Mouse (Mus musculus) megakaryocyte, embryonic 14.5 days (primary cell): ENCODE data around the gene Tprgl. TPM values are rescaled to one million over a fixed set of nuclear protein-coding genes. Genes with fewer than 3 reads are reported as not detected.

Source experiments
- H3K27me3 ChIP-seq: replicated peaks from 2 replicates; pipeline ENCODE3; 2012; ENCODE audit warnings: inconsistent platforms
- H3K36me3 ChIP-seq: replicated peaks from 2 replicates; pipeline ENCODE3; 2012; ENCODE audit warnings: low read length, inconsistent platforms, mixed read lengths
- H3K4me1 ChIP-seq: 2 replicates; pipeline ENCODE4 v1.6.1; 2012; ENCODE audit warnings: inconsistent platforms
- H3K4me3 ChIP-seq: replicated peaks from 2 replicates; pipeline ENCODE3; 2012; ENCODE audit warnings: moderate library complexity, mild to moderate bottlenecking, inconsistent platforms
- H3K9me3 ChIP-seq: 2 replicates; pipeline ENCODE4 v1.6.1; 2012; ENCODE audit warnings: inconsistent platforms
- FLI1 ChIP-seq: IDR thresholded peaks from 2 replicates; pipeline ENCODE4 v1.6.1; 2012; ENCODE audit warnings: low read length, inconsistent platforms, mixed read lengths
- GATA1 ChIP-seq: IDR thresholded peaks from 3 replicates; pipeline ENCODE4 v1.6.1; 2012; ENCODE audit warnings: mixed read lengths, low read length, inconsistent platforms, borderline replicate concordance
- polyA plus RNA-seq: library from polyadenylated mRNA; stranded (reverse); fragments of >175 nt; gene quantifications from 2 replicates; pipeline ENCODE4 v1.2.3, GENCODE M21; 2012; ENCODE audit warnings: low replicate concordance; ENCODE audit not compliant: insufficient read depth

Gene Tprgl
- polyA plus RNA-seq, 1 experiment, result 116 TPM

DNA sequence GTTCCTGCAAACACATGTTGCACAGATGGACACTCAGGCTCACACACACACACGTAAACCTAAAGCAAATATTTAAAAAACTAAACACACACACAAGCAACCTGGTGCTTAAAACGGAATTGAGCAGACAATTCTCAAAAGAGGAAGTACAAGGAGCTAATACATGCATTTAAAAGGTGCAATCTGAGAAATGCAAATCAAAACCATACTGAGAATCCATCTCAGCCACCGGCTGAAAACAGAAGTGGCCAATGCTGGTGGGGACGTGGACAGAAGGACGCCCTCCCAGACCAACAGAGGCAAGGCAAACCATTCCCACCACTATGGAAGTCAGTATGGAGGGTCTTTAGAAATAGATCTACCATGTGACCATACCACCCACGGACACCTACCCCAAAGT, 36.9 kb downstream of the Tprgl start:
- Histone ChIP-seq H3K4me1 (no peaks in the 10 kb centered on the region; the same call in 1 of the 2 replicates), H3K9me3 (no peaks in the 10 kb centered on the region), H3K27me3 (peaks cover 59% of the 10 kb centered on the region), H3K36me3 (no peaks in the 10 kb centered on the region), H3K4me3 (no peak overlapping the region)
- TF ChIP-seq GATA1, result no peak
- no peak for TF ChIP-seq FLI1

DNA sequence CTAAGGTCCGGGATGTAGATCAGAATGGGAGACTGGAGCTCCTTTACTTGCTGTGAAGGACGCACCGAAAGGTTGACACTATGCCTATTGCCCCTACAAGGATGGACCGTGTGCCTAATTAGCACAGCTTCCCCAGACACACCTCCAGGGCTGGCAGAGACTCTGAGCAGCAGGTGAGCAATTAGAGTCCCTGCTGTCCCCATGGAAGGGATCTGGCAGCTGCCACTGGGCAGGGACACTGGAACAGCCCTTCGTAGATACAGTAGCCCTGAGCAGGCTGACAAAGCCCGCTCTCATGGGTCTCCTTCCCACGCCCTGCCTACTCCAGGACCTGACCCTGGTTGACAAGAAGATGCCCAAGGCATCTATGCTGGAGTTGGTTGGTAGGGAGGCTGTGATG, 38.1 kb downstream of the Tprgl start:
- H3K4me1 ChIP-seq, result no peaks in the 10 kb centered on the region; the same call in 1 of the 2 replicates
- TF ChIP-seq FLI1 (no peak), GATA1 (no peak)
- peaks cover 61% of the 10 kb centered on the region for H3K27me3 ChIP-seq
- H3K4me3 ChIP-seq, result no peak overlapping the region
- H3K36me3 ChIP-seq, result no peaks in the 10 kb centered on the region
- no peaks in the 10 kb centered on the region for H3K9me3 ChIP-seq

DNA sequence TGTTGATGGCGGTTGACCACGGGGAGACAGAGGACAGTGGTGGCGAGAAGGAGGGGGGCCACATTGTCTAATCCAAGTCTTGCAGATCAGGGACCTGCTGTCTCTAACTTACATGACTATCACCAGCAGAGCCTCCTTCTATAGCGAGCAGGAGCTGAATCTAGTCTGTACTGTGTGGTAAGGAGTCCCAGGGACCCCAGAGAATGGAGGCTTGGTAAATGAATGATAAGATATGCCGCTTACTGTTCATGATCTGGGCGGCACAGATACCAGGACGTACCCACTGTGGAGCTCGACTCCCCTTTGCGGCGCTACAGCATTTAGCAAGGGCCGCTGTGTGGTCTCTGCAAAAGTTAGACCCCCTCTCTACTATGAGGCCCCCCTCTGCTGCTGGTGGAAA, 38.7 kb downstream of the Tprgl start:
- Histone ChIP-seq H3K9me3 (no peaks in the 10 kb centered on the region), H3K4me1 (no peaks in the 10 kb centered on the region; the same call in 1 of the 2 replicates), H3K4me3 (no peak overlapping the region), H3K27me3 (peaks cover 59% of the 10 kb centered on the region), H3K36me3 (no peaks in the 10 kb centered on the region)
- TF ChIP-seq FLI1 (no peak), GATA1 (no peak)

DNA sequence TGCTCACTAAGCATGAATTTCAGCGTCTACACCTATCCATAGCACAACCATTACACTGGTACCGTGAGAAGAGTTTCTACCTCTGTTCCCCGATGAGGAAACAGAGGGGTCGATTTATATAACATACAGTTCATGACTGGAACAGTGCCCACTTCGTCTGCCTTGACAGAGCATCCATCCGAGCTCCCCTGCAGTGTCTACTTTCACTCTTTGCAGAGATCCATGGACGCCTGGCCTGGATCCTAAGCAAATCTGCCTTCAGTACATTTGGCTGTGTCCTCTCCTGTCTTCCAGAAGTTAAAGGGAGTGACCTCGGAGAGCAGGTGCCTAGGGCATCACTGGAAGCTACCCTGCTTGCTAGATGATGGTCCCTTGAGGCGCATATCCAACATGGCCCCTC, 41.3 kb downstream of the Tprgl start:
- no peak overlapping the region for H3K4me3 ChIP-seq
- peaks cover 60% of the 10 kb centered on the region for H3K27me3 ChIP-seq
- TF ChIP-seq FLI1 (no peak), GATA1 (no peak)
- no peaks in the 10 kb centered on the region for H3K4me1 ChIP-seq
- no peaks in the 10 kb centered on the region for H3K36me3 ChIP-seq
- no peaks in the 10 kb centered on the region for H3K9me3 ChIP-seq

DNA sequence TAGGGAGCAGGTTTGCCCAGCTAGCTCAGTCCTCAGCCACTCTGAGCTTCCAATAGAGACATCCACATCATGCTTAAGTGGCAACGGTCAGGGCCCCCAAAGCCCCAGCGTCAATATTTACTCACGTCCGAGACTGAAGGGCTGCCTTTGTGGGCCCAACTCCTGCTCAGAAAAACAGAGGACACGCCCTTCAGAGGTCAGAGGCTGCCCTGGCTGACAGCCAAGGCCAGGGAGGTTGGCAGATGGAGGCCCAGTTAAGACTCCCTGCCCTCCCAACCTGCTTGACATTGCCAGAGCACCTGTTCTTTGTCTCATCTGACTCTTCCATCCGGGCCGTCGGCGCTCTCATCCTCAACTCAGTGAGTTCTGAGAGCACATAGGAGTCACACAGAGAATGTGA, 41.7 kb downstream of the Tprgl start:
- H3K4me1 ChIP-seq, result no peaks in the 10 kb centered on the region

DNA sequence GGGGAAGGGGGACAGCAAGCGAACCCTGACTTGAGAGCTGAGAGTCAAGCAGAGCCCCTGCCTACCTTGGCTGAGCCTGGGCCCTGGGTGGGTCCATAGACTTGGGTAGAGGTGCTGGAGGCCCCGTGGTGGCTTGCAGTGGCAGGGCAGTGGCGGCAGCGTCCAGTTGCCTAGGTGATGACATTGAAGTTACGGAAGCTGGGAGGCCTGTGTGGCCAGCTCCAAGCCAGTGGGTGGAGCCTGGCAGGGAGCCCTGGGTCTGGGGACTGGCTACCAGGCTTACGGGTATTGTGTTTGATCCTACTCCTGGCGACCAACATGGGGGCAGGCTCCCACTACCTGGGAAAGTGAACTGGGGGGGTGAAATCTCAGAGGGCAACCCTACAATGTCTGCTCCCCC, 44.0 kb downstream of the Tprgl start:
- Histone ChIP-seq H3K9me3 (no peaks in the 10 kb centered on the region), H3K4me3 (no peak overlapping the region), H3K36me3 (no peaks in the 10 kb centered on the region), H3K4me1 (no peaks in the 10 kb centered on the region), H3K27me3 (peaks cover 54% of the 10 kb centered on the region)
- TF ChIP-seq GATA1 (no peak), FLI1 (no peak)

More for the DNA sequence above, 41.7 kb downstream of the Tprgl start:
- H3K36me3 ChIP-seq, result no peaks in the 10 kb centered on the region
- no peak overlapping the region for H3K4me3 ChIP-seq
- TF ChIP-seq GATA1 (no peak), FLI1 (no peak)
- H3K27me3 ChIP-seq, result peaks cover 60% of the 10 kb centered on the region
- no peaks in the 10 kb centered on the region for H3K9me3 ChIP-seq

DNA sequence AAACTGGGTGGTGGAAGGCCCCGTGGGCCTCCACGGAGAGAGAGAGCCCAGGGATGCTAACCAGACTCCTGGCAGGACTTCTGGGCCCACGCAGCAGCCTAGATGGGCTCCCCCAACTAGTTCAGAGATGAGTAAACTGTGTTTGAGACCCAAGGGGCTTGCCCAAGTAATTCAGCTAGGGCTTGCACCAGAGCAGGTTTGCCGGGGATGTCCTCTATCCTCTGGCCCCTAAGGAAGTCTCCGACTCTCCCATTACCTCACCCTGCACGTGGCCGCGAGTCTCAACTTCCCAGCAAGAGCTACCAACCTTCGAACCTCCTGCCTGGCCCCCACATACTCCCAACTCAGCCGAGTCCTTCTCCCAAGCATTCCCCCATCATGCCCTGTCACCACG, 50.6 kb downstream of the Tprgl start:
- Histone ChIP-seq H3K4me1 (peaks cover 12% of the 10 kb centered on the region), H3K9me3 (no peaks in the 10 kb centered on the region), H3K27me3 (peaks cover 67% of the 10 kb centered on the region), H3K36me3 (no peaks in the 10 kb centered on the region), H3K4me3 (no peak overlapping the region)
- TF ChIP-seq GATA1 (no peak), FLI1 (no peak)

DNA sequence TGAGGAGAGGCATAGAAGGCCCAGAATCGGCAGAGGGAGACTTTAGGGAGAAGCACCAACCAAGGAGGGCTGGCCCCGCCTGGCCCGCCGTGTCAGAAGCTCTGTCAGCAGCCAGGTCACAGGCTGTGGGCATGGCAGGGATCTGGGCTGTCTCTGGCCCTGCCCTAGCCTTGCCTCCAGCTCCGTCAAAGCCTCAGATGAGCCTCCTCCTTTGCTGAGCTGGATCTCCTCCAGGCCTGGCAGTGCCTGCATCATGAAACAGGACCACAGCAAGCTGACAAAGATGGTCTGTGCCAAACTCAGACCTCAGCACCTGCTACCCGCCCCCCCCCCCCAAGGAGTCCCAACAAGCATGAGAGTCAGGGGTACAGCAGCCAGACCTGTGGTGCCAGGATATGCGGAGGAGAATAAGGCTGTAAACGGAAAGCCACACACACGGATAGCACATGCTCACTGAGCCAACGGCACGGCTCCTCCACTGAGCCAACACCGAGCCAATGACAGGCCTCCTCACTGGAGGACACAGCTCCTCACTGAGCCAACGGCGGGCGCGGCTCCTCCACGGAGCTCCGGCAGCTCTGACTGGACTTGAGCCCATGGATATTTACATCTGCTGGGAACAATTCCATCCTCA, 51.1 kb downstream of the Tprgl start:
- peaks cover 69% of the 10 kb centered on the region for H3K27me3 ChIP-seq
- H3K4me1 ChIP-seq, result peaks cover 17% of the 10 kb centered on the region
- no peaks in the 10 kb centered on the region for H3K9me3 ChIP-seq
- TF ChIP-seq GATA1 (no peak), FLI1 (no peak)
- no peaks in the 10 kb centered on the region for H3K36me3 ChIP-seq
- no peak overlapping the region for H3K4me3 ChIP-seq

Other genes starting within 250 kb of the Tprgl start
- 79.5 and 127 TPM in 2 replicates for gene A430005L14Rik, start 203.4 kb downstream of the Tprgl start, polyA plus RNA-seq
- 2.5 and 5.4 TPM in 2 replicates for gene Dffb, start 185.5 kb downstream of the Tprgl start, polyA plus RNA-seq
- 3.8 and 7.3 TPM in 2 replicates for gene Cep104, start 185.5 kb downstream of the Tprgl start, polyA plus RNA-seq
- gene Lrrc47, start 148.9 kb downstream of the Tprgl start, polyA plus RNA-seq, result 84.5 and 98.9 TPM in 2 replicates
- gene Smim1, start 134.4 kb downstream of the Tprgl start, polyA plus RNA-seq, result 92.3 and 104 TPM in 2 replicates
- gene Ccdc27, start 118.0 kb downstream of the Tprgl start, polyA plus RNA-seq, result not detected in 2 replicates
- gene Trp73, start 20.5 kb downstream of the Tprgl start, polyA plus RNA-seq, result not detected in 2 replicates
- 2.2 and 6.5 TPM in 2 replicates for gene Wrap73, start 18.3 kb downstream of the Tprgl start, polyA plus RNA-seq
- gene Megf6, start 10.1 kb upstream of the Tprgl start, polyA plus RNA-seq, result not detected in 2 replicates
- gene Arhgef16, start 141.0 kb upstream of the Tprgl start, polyA plus RNA-seq, result not detected in 2 replicates
- gene B230104I21Rik, start 175.5 kb upstream of the Tprgl start, polyA plus RNA-seq, result not detected in 2 replicates